Mouse (Mus musculus): ENCODE results near the gene Olfr1494.

GRCm38 (mm10) chr19:13777578-13777977, 38.0 kb downstream of the Olfr1494 start, which contains the start of gene Olfr1496:
- TF ChIP-seq CTCF (IDR thresholded peaks at IDR 0.05; ENCODE audit: extremely low read depth, insufficient read length, insufficient replicate concordance, low read depth, low read length) (no peak), POLR2A (IDR thresholded peaks at IDR 0.05; ENCODE audit: low read depth, low read length) (no peak)
